Mouse (Mus musculus): ENCODE data around the gene Krtap19-3.

DNA sequence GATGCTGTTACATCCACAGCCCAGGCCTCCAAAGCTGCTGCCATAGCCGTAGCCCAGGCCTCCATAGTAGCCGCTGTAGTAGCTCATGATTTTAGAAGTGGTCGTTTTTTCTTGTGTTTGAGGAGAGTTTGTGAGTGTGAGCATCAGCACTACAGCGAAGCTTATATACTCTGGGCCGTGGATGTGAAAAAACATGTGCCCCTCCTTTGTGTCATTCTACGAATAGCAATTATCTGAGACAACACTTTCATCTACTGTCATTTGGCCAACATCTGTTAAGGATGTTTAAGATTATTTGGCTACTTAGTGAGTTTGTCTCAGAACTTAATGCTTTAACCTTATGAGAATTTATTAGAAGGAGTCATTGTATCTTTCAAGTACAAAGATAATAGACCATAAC lies 8.5 kb downstream of the Krtap19-3 start, which contains the start of gene Krtap19-1:
- TF ChIP-seq POLR2A (IDR thresholded peaks at IDR 0.05; ENCODE audit: extremely low read depth, insufficient read depth, low read length), result no peak
- TF ChIP-seq CTCF (IDR thresholded peaks at IDR 0.05; ENCODE audit: extremely low read depth, insufficient read depth, low read length), result no peak

Measured in cortical plate, adult 2 months (tissue).